Mouse (Mus musculus) midbrain, postnatal 0 days (tissue): ENCODE results near the gene Rai14. TPM values are rescaled to one million over a fixed set of nuclear protein-coding genes. Genes with fewer than 3 reads are reported as not detected.

Experiments used
- ATAC-seq: fragments of 200-750 bp; cut with Nextera tagmentation; 2 replicates; pipeline ENCODE4 v1.8.0; 2017; ENCODE audit warnings: moderate number of reproducible peaks, mild to moderate bottlenecking, moderate TSS enrichment, moderate library complexity; ENCODE audit not compliant: low FRiP score
- DNase-seq: peaks from one replicate; pipeline ENCODE4 v3.0.0-alpha.2; 2015; ENCODE audit warnings: low spot score
- H3K27ac ChIP-seq: fragments of 300-500 bp; sonication (generic); 2 replicates; pipeline ENCODE4 v1.5.1; 2014; ENCODE audit warnings: low read depth, mild to moderate bottlenecking, low read length, mixed read lengths
- H3K27me3 ChIP-seq: fragments of 300-500 bp; sonication (generic); 2 replicates; pipeline ENCODE4 v1.6.1; 2014; ENCODE audit warnings: low read length, control low read depth, mixed read lengths; ENCODE audit not compliant: insufficient read depth
- H3K36me3 ChIP-seq: fragments of 300-500 bp; sonication (generic); 2 replicates; pipeline ENCODE4 v1.6.1; 2014; ENCODE audit warnings: low read length, control low read depth, mixed read lengths; ENCODE audit not compliant: insufficient read depth
- H3K4me1 ChIP-seq: fragments of 300-500 bp; sonication (generic); 2 replicates; pipeline ENCODE4 v1.6.1; 2014; ENCODE audit warnings: mild to moderate bottlenecking, control low read depth, antibody characterized with exemption, low read length, mixed read lengths; ENCODE audit not compliant: insufficient read depth
- H3K4me2 ChIP-seq: fragments of 300-500 bp; sonication (generic); 2 replicates; pipeline ENCODE4 v1.6.1; 2014; ENCODE audit warnings: low read depth, mild to moderate bottlenecking, low read length, mixed read lengths; ENCODE audit not compliant: poor library complexity, severe bottlenecking
- H3K4me3 ChIP-seq: fragments of 300-500 bp; sonication (generic); 2 replicates; pipeline ENCODE4 v1.5.1; 2014; ENCODE audit warnings: low read depth, mild to moderate bottlenecking, low read length, moderate library complexity
- H3K9ac ChIP-seq: fragments of 300-500 bp; sonication (generic); replicated peaks from 2 replicates; pipeline ENCODE4 v1.6.1; 2014; ENCODE audit warnings: mild to moderate bottlenecking, low read length, moderate library complexity, mixed read lengths; ENCODE audit not compliant: poor library complexity, severe bottlenecking
- H3K9me3 ChIP-seq: fragments of 300-500 bp; sonication (generic); 2 replicates; pipeline ENCODE4 v1.6.1; 2016; ENCODE audit warnings: low read length, control low read depth
- CTCF ChIP-seq: IDR thresholded peaks from 2 replicates; pipeline ENCODE4 v1.5.1; 2016; ENCODE audit warnings: antibody characterized with exemption, mild to moderate bottlenecking
- WGBS: fragments of 180-500 bp; shearing (Covaris S2); extraction: QIAGEN DNeasy Blood & Tissue Kit; methylation state at CpG from one replicate; pipeline ENCODE4 v1.1.7; 2014; 5-methylcytosine and 5-hydroxymethylcytosine counted together
- polyA plus RNA-seq: library from polyadenylated mRNA; unstranded; fragments of >200 nt; fragmentation: Nextera tagmentation; extraction: Ambion mirVana; gene quantifications from 2 replicates; pipeline ENCODE4 v1.2.1, GENCODE M21; 2015
- total RNA-seq: library from RNA; depleted of rRNA; stranded (reverse); fragments of >200 nt; gene quantifications from 2 replicates; pipeline ENCODE4 v1.2.3, GENCODE M21; 2014

The Rai14 gene
- total and polyA plus RNA-seq, 2 experiments from 2014 or later, result 4.3 to 9.0 TPM

DNA sequence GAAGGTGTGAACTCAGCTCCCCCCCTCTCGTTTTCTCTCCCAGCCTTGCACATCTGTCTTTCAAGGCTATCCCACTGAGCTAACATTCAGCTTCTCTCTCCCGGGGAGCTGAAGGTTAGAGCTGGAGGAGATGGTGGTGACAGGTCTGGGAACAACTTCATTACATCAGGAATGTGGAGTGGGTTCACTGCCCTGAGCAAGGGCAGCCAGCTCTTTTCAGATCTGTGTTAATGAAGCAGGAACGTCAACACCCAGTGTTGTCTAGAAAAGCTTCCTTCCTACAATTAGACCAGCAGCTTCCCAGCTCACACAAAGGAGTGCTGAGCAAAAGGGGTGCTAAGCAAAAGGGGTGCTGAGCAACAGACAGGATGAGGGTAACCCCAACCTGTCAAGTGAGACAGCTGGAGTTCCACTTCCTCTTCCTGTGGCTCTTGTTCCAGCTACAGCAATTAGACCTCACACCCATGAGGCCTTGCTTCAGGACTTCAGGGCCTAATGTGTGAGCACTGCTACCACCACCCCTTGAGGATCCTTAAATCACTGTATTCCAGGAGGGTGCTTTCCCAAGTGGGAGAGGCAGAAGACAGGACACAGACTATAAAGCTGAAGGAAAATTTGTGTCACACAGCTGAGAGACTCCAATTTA is 52.3 kb downstream of the Rai14 start:
- no peak for ATAC-seq
- H3K4me3 ChIP-seq, result no peak overlapping the region

DNA sequence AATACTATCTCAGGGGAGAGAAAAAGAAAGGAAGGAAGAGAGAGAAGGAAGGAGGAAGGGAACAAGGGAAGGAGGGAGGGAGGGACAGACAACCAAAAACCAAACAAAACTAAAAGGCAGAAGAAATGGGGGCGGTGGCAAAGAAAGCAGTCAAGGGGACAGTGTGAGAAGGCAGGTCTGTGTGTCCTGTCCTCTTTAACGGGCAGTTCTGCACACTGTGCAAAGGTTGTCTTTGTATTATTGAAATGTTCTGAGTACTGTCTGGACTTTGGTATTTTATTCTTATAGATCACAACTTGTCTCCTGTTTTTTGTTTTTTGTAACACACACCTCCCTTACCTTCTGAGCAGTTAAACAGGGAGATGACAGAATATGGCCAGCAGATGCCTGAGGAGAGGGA is 55.6 kb downstream of the Rai14 start:
- Histone ChIP-seq H3K27me3 (no peaks in the 10 kb centered on the region), H3K36me3 (no peaks in the 10 kb centered on the region), H3K9ac (no peak overlapping the region), H3K4me1 (no peaks in the 10 kb centered on the region), H3K4me2 (no peak overlapping the region), H3K9me3 (no peaks in the 10 kb centered on the region), H3K27ac (no peak overlapping the region), H3K4me3 (no peak overlapping the region)
- no peak for ATAC-seq
- DNase-seq, result no peak
- no peak for TF ChIP-seq CTCF
- 95% methylated on average over 2 of the region's 2 CpGs for WGBS

More for the DNA sequence above, 52.3 kb downstream of the Rai14 start:
- Histone ChIP-seq H3K9ac (no peak overlapping the region), H3K4me1 (no peaks in the 10 kb centered on the region), H3K27ac (no peak overlapping the region), H3K9me3 (no peaks in the 10 kb centered on the region), H3K27me3 (no peaks in the 10 kb centered on the region), H3K36me3 (no peaks in the 10 kb centered on the region), H3K4me2 (no peak overlapping the region)
- DNase-seq, result no peak
- 51% methylated on average over 3 of the region's 3 CpGs for WGBS
- TF ChIP-seq CTCF, result no peak

DNA sequence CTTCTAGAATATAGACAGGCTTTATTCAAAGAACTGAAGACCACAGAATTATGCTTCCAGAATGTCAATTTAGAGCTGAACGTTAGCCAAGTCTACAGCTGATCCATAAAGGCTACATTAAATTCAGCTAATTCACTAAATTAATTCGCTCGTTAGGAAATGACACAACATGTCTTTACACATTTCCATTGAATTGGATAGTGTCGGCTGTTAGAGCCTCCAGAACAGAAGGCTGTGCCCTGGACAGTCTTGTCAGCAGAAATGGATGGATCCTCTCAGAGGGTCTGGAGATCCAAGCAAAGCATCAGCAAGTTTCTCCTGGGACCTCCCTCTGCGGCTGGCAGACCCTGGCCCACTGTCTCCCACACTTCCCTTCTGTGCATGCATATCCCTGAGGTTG is 58.3 kb downstream of the Rai14 start:
- Histone ChIP-seq H3K27ac (no peak overlapping the region), H3K9ac (no peak overlapping the region), H3K4me2 (no peak overlapping the region), H3K4me1 (no peaks in the 10 kb centered on the region), H3K36me3 (no peaks in the 10 kb centered on the region), H3K9me3 (no peaks in the 10 kb centered on the region), H3K4me3 (no peak overlapping the region), H3K27me3 (no peaks in the 10 kb centered on the region)
- no peak for TF ChIP-seq CTCF
- 68% methylated on average over 5 of the region's 5 CpGs for WGBS
- ATAC-seq (no peak), DNase-seq (no peak)

DNA sequence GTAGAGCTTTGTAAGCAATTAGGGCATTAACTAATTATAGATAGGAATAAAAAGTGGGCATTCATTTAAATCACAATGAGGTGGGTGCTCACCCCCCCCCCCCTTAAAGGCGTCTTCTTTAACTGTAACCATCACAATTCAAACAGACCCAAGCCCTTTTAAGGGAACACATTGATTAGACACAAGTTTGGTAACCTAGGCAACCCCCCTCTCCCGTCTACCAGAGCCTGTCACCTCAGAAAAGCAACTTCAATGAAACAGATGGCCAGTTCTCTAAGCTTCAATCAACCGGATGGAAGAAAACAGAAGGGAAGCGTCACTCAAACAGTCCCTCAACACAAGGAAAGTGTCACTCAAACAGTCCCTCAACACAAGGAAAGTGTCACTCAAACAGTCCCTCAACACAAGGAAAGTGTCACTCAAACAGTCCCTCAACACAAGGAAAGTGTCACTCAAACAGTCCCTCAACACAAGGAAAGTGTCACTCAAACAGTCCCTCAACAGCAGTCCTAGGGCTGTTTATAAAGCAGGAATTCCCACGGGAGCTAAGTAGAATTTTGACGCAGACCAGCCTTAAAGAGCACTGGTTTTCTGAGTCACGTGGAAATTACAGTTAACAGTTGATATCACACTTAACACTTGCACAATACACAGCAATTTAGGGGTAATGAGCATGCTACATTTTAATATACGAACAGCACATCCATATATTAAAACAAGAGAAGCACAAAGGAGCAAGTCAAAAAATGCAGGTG is 59.1 kb downstream of the Rai14 start:
- no peak overlapping the region for H3K4me2 ChIP-seq
- H3K9ac ChIP-seq, result no peak overlapping the region
- H3K4me1 ChIP-seq, result no peaks in the 10 kb centered on the region
- 17% methylated on average over 8 of the region's 8 CpGs for WGBS
- H3K27me3 ChIP-seq, result no peaks in the 10 kb centered on the region
- no peaks in the 10 kb centered on the region for H3K36me3 ChIP-seq
- no peaks in the 10 kb centered on the region for H3K9me3 ChIP-seq
- no peak for TF ChIP-seq CTCF
- H3K4me3 ChIP-seq, result no peak overlapping the region
- H3K27ac ChIP-seq, result no peak overlapping the region
- DNase-seq (peak; percentile 58), ATAC-seq (0 out of 2 replicates have a peak, but pooled peaks have one; percentile 38)

DNA sequence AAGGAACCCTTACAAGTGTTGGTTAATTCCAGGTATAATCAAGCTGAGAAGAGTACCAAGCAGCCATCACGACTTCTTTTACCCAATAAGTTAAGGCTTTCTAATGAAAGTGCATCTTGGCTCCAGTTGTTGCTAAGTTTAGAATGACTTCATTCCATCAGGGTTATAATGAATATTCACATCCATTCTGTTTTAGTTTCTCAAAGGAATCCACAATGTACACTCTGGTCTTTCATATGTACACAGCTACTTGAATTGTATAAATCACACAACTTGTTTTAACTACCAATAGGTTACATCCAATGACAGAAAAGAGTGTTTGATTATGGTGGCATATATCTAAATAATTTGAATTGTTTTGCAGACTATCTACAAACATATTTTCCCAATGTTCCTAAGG is 59.7 kb downstream of the Rai14 start:
- DNase-seq (no peak), ATAC-seq (no peak)
- no peak overlapping the region for H3K4me2 ChIP-seq
- H3K27me3 ChIP-seq, result no peaks in the 10 kb centered on the region
- H3K27ac ChIP-seq, result no peak overlapping the region
- no peak overlapping the region for H3K4me3 ChIP-seq
- no peaks in the 10 kb centered on the region for H3K36me3 ChIP-seq
- H3K9ac ChIP-seq, result no peak overlapping the region
- TF ChIP-seq CTCF, result no peak
- no peaks in the 10 kb centered on the region for H3K9me3 ChIP-seq
- no peaks in the 10 kb centered on the region for H3K4me1 ChIP-seq
- 55% methylated on average over 1 of the region's 1 CpGs for WGBS

DNA sequence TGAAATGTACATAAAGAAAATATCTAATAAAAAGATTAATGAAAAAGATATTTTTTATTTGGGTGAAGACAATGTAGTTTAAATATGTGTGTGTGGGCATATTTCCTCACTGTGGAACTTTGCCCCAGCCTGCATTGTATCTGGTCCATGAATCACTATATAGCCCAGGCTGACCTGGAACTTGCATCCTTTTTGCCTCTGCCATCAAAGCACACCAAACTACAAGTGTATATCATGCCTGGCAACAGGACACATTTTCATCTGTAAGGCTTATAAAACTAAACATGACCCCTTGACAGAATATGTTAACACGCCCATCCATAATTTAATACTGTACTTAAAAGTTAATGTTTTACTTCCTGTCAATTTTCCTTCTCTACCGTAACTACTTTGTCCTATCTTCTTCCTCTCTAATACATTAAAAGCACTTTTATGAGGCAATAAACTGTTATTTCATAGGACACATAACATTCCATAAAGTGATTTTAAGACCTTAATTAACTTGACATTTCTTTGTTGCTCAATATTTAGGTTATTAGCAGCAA is 61.4 kb downstream of the Rai14 start:
- no peak for ATAC-seq
- no peak overlapping the region for H3K9ac ChIP-seq
- H3K27me3 ChIP-seq, result no peaks in the 10 kb centered on the region
- no peak for TF ChIP-seq CTCF
- no peaks in the 10 kb centered on the region for H3K9me3 ChIP-seq
- H3K36me3 ChIP-seq, result no peaks in the 10 kb centered on the region
- H3K4me3 ChIP-seq, result no peak overlapping the region
- H3K4me1 ChIP-seq, result no peaks in the 10 kb centered on the region
- WGBS, result 96% methylated on average over 2 of the region's 2 CpGs
- no peak overlapping the region for H3K4me2 ChIP-seq
- H3K27ac ChIP-seq, result no peak overlapping the region
- DNase-seq, result no peak
